Mouse (Mus musculus) ES-Bruce4 (cell line): ENCODE results near the gene St8sia1. TPM values are rescaled to one million over a fixed set of nuclear protein-coding genes. Genes with fewer than 3 reads are reported as not detected.

Experiments
- H3K27ac ChIP-seq: 2 replicates; pipeline ENCODE4 v1.5.1; 2012; ENCODE audit warnings: low read length, inconsistent platforms; ENCODE audit not compliant: insufficient read depth
- H3K27me3 ChIP-seq: 2 replicates; pipeline ENCODE4 v1.6.1; 2012; ENCODE audit warnings: mild to moderate bottlenecking, low read length, inconsistent platforms; ENCODE audit not compliant: control insufficient read depth, poor library complexity, insufficient read depth, severe bottlenecking
- H3K36me3 ChIP-seq: 2 replicates; pipeline ENCODE4 v1.6.1; 2012; ENCODE audit warnings: inconsistent platforms, mild to moderate bottlenecking, low read length, moderate library complexity; ENCODE audit not compliant: control insufficient read depth, poor library complexity, insufficient read depth, severe bottlenecking
- H3K4me1 ChIP-seq: one replicate; pipeline ENCODE4 v1.8.1; 2011; ENCODE audit warnings: low read length; ENCODE audit not compliant: control insufficient read depth, insufficient read depth
- H3K4me3 ChIP-seq: 2 replicates; pipeline ENCODE4 v1.5.1; 2011; ENCODE audit warnings: low read depth, mild to moderate bottlenecking, low read length
- H3K9ac ChIP-seq: 2 replicates; pipeline ENCODE4 v1.6.1; 2012; ENCODE audit warnings: low read depth, mild to moderate bottlenecking, inconsistent platforms; ENCODE audit not compliant: poor library complexity, severe bottlenecking
- H3K9me3 ChIP-seq: replicated peaks from 2 replicates; pipeline ENCODE4 v1.6.1; 2012; ENCODE audit warnings: mild to moderate bottlenecking, low read length, inconsistent platforms; ENCODE audit not compliant: control insufficient read depth, poor library complexity, insufficient read depth, severe bottlenecking
- CTCF ChIP-seq: IDR thresholded peaks from one replicate; pipeline ENCODE4 v1.8.1; 2011; ENCODE audit warnings: low read depth, low read length
- EP300 ChIP-seq: IDR thresholded peaks from 2 replicates; pipeline ENCODE4 v1.6.1; 2011; ENCODE audit warnings: low read depth, low read length; ENCODE audit not compliant: insufficient read depth
- POLR2A ChIP-seq: IDR thresholded peaks from one replicate; pipeline ENCODE4 v1.8.1; 2011; ENCODE audit warnings: low read length; ENCODE audit not compliant: insufficient read depth
- polyA plus RNA-seq: library from polyadenylated mRNA; stranded (reverse); fragments of >200 nt; gene quantifications from 2 replicates; pipeline ENCODE4 v1.2.4, GENCODE M21; 2011; ENCODE audit warnings: low read depth; ENCODE audit not compliant: missing spikeins, insufficient read depth, insufficient read length

St8sia1 gene
- polyA plus RNA-seq, 1 experiment = 2.5 TPM

DNA sequence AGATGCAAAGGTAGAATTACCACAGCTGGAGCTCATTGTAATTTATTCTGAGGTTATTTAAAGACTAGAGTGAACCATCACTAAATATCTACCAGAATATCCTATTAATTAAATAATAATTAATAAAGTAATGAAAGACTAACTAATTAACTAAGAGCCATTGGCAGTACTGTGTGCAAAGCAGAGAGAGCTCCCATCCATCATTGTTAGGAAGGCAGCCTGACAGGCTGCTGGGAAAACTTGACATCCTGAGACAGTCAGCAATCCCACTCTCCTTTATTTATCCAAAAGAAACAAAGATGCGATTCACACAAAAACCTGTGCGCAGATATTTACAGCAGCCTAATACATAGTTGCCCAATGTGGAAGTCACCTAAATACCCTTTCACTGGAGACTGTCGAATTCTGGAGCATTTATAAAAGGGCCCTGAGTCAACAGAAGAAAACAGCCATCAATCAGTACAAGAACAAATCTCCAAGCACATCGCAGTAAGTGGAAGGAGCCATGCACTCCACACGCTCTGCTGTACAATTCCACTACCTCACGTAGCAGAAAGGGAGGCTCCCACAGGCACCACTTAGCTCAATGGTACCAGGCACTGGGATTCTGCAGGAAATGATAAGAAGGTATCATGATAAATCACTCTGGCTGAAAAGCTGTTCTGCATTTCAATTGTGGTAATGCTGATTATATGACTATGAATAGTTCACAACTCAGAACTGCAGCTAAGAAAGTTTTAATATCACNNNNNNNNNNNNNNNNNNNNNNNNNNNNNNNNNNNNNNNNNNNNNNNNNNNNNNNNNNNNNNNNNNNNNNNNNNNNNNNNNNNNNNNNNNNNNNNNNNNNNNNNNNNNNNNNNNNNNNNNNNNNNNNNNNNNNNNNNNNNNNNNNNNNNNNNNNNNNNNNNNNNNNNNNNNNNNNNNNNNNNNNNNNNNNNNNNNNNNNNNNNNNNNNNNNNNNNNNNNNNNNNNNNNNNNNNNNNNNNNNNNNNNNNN lies 15.7 kb upstream of the St8sia1 start:
- Histone ChIP-seq H3K9ac (no peak overlapping the region), H3K36me3 (no peaks in the 10 kb centered on the region), H3K4me3 (no peak overlapping the region), H3K27me3 (no peaks in the 10 kb centered on the region), H3K9me3 (no peaks in the 10 kb centered on the region), H3K4me1 (no peaks in the 10 kb centered on the region), H3K27ac (no peak overlapping the region)
- TF ChIP-seq CTCF (no peak), POLR2A (no peak), EP300 (no peak)

DNA sequence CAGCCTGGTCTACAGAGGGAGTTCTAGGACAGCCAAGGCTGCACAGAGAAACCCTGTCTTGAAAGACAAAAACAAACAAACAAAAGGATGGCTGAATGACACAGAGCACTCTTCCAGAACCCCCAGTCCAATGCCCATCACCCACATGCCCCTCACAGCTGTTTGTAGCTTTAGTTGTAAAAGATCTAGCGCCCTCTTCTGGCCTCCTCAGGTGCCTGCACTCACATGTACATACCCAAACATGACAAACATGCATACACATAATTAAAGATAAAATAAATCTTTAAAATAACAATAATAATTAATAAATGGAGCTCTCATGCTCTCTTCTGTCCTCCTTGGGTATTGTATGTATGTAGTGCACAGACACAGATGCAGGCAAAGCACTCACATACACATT lies 13.0 kb upstream of the St8sia1 start:
- TF ChIP-seq POLR2A = no peak
- no peak for TF ChIP-seq EP300
- TF ChIP-seq CTCF = no peak
- Histone ChIP-seq H3K9me3 (no peaks in the 10 kb centered on the region), H3K27ac (no peak overlapping the region), H3K27me3 (no peaks in the 10 kb centered on the region), H3K4me3 (no peak overlapping the region), H3K36me3 (no peaks in the 10 kb centered on the region), H3K9ac (no peak overlapping the region), H3K4me1 (no peaks in the 10 kb centered on the region)

DNA sequence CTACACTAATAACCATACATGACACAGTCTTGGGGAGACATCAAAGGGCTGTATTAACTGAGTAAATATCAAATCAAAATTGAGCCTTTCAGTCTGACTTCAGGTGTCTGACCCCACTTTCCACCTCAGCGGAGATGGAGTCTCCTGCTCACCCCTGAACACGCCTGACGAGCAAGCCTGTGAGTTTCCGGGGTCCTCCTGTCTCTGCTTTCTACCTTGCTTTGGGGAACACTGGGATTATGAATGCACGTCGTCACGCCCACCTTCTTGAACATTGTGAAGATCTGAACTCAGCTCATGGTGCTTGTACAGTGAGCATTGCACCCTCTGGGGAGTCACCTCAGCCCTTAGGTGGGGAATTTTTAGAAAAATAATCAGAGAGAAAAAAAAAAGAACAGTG lies 9.0 kb upstream of the St8sia1 start:
- no peak for TF ChIP-seq EP300
- TF ChIP-seq POLR2A = no peak
- TF ChIP-seq CTCF = no peak
- Histone ChIP-seq H3K27me3 (no peaks in the 10 kb centered on the region), H3K9me3 (no peaks in the 10 kb centered on the region), H3K9ac (no peak overlapping the region), H3K4me1 (no peaks in the 10 kb centered on the region), H3K4me3 (no peak overlapping the region), H3K27ac (no peak overlapping the region), H3K36me3 (no peaks in the 10 kb centered on the region)

DNA sequence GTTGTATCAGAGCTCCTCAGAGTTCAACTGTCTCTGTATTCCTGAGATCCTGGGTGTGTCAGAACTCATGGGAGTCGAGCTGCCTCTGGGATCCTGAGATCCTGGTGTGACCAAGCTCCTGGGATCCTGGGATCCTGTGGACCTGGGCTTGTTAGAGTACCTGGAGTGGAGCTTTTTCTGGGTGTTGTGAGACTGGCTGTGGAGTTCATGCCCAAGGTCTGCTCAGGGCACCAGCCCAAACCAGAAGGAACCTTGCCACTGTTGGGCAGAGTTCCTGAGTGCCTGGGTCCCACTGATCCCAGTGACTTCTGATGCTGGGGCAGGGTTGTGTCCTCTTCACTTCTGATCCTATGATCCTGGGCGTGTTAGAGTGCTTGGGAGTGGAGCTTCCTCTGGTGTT lies 8.0 kb upstream of the St8sia1 start:
- Histone ChIP-seq H3K9ac (no peak overlapping the region), H3K27me3 (no peaks in the 10 kb centered on the region), H3K27ac (no peak overlapping the region), H3K9me3 (no peaks in the 10 kb centered on the region), H3K4me3 (no peak overlapping the region), H3K36me3 (no peaks in the 10 kb centered on the region), H3K4me1 (no peaks in the 10 kb centered on the region)
- no peak for TF ChIP-seq CTCF

- H3K4me3 ChIP-seq = no peak overlapping the region
- H3K9me3 ChIP-seq = no peaks in the 10 kb centered on the region
These were observed 3.2 kb upstream of the St8sia1 start for GRCm38 (mm10) chr6:142967407-142967806.

More at GRCm38 (mm10) chr6:142967407-142967806, 3.2 kb upstream of the St8sia1 start:
- Histone ChIP-seq H3K27me3 (no peaks in the 10 kb centered on the region), H3K36me3 (no peaks in the 10 kb centered on the region), H3K27ac (no peak overlapping the region), H3K4me1 (no peaks in the 10 kb centered on the region), H3K9ac (no peak overlapping the region)
- no peak for TF ChIP-seq POLR2A
- no peak for TF ChIP-seq EP300
- TF ChIP-seq CTCF = no peak
